Mouse (Mus musculus) myocyte (in vitro differentiated cells): ENCODE results near the gene Zfp451.

ENCODE experiments used
- E2F4 ChIP-seq: IDR thresholded peaks from one replicate; pipeline ENCODE4 v1.6.1; 2011; ENCODE audit warnings: mild to moderate bottlenecking, control low read depth, moderate library complexity; ENCODE audit not compliant: insufficient read depth
- MAX ChIP-seq: IDR thresholded peaks from one replicate; pipeline ENCODE4 v1.6.1; 2011; ENCODE audit warnings: low read depth, mild to moderate bottlenecking, control low read depth
- MYOG ChIP-seq, 3 experiments: IDR thresholded peaks; one replicate each; pipeline ENCODE4 v1.6.1; 2011; ENCODE audit warnings: control low read depth in 2 of 3, low read depth in 2 of 3, mild to moderate bottlenecking in 2 of 3; ENCODE audit not compliant: insufficient read length in 2 of 3, control insufficient read depth in 1 of 3, insufficient read depth in 1 of 3
- POLR2A ChIP-seq: IDR thresholded peaks from one replicate; pipeline ENCODE4 v1.6.1; 2011; ENCODE audit warnings: low read depth, mild to moderate bottlenecking, control low read depth, moderate library complexity; ENCODE audit not compliant: insufficient read length
- POLR2AphosphoS2 ChIP-seq: IDR thresholded peaks from one replicate; pipeline ENCODE4 v1.6.1; 2011; ENCODE audit warnings: low read depth, control low read depth; ENCODE audit not compliant: insufficient read length
- TCF12 ChIP-seq: IDR thresholded peaks from one replicate; pipeline ENCODE4 v1.6.1; 2011; ENCODE audit warnings: mild to moderate bottlenecking, control low read depth; ENCODE audit not compliant: poor library complexity, insufficient read depth, severe bottlenecking
- USF1 ChIP-seq: IDR thresholded peaks from one replicate; pipeline ENCODE4 v1.6.1; 2011; ENCODE audit warnings: low read depth, mild to moderate bottlenecking, control low read depth, moderate library complexity

- TF ChIP-seq POLR2AphosphoS2 = no peak
- no peak for TF ChIP-seq MAX
- no peak for TF ChIP-seq E2F4
- no peak for TF ChIP-seq POLR2A
- TF ChIP-seq TCF12 = no peak
- no peak for TF ChIP-seq MYOG (IDR thresholded peaks at IDR 0.05; ENCODE audit: control insufficient read depth in 1 of 3, insufficient read depth in 1 of 3, insufficient read length in 2 of 3, low read depth in 2 of 3)
- TF ChIP-seq USF1 = no peak
These were observed 76.1 kb downstream of the Zfp451 start for GRCm38 (mm10) chr1:33738281-33738680.
